Mouse (Mus musculus): ENCODE measurements around the gene Edrf1. TPM values are rescaled to one million over a fixed set of nuclear protein-coding genes. Genes with fewer than 3 reads are reported as not detected.

The Edrf1 gene
- polyA plus RNA-seq, 1 experiment from 2014 or later = 38.2 TPM

- ATAC-seq (ENCODE audit: insufficient read depth, low FRiP score, low TSS enrichment) (no peak), DNase-seq (ENCODE audit: low spot score) (no peak)
- Histone ChIP-seq H3K4me2 (ENCODE audit: low read depth) (no peak overlapping the region), H3K27me3 (ENCODE audit: control insufficient read depth, insufficient read depth, low read length) (no peaks in the 10 kb centered on the region), H3K4me3 (ENCODE audit: low read depth, low read length) (no peak overlapping the region), H3K27ac (ENCODE audit: low read depth, low read length) (no peak overlapping the region), H3K36me3 (ENCODE audit: control insufficient read depth, insufficient read depth, low read length) (no peaks in the 10 kb centered on the region), H3K9ac (ENCODE audit: low read length) (no peak overlapping the region), H3K4me1 (ENCODE audit: control insufficient read depth, insufficient read depth, low read length) (no peaks in the 10 kb centered on the region), H3K9me3 (ENCODE audit: control insufficient read depth, low read length) (no peaks in the 10 kb centered on the region)
- WGBS = 85% methylated on average over 4 of the region's 4 CpGs
Measured at GRCm38 (mm10) chr7:133699885-133700284, 62.5 kb downstream of the Edrf1 start.

GRCm38 (mm10) chr7:133701366-133701765 is 64.0 kb downstream of the Edrf1 start:
- no peak overlapping the region for H3K27ac ChIP-seq (ENCODE audit: low read depth, low read length)
- H3K4me3 ChIP-seq (ENCODE audit: low read depth, low read length) = no peak overlapping the region
- 95% methylated on average over 7 of the region's 7 CpGs for WGBS
- no peaks in the 10 kb centered on the region for H3K36me3 ChIP-seq (ENCODE audit: control insufficient read depth, insufficient read depth, low read length)
- H3K9ac ChIP-seq (ENCODE audit: low read length) = no peak overlapping the region
- H3K27me3 ChIP-seq (ENCODE audit: control insufficient read depth, insufficient read depth, low read length) = no peaks in the 10 kb centered on the region
- no peaks in the 10 kb centered on the region for H3K9me3 ChIP-seq (ENCODE audit: control insufficient read depth, low read length)
- H3K4me2 ChIP-seq (ENCODE audit: low read depth) = no peak overlapping the region
- no peaks in the 10 kb centered on the region for H3K4me1 ChIP-seq (ENCODE audit: control insufficient read depth, insufficient read depth, low read length)
- ATAC-seq (ENCODE audit: insufficient read depth, low FRiP score, low TSS enrichment) = no peak
- no peak for DNase-seq (ENCODE audit: low spot score)

- Histone ChIP-seq H3K36me3 (ENCODE audit: control insufficient read depth, insufficient read depth, low read length) (no peaks in the 10 kb centered on the region), H3K27me3 (ENCODE audit: control insufficient read depth, insufficient read depth, low read length) (no peaks in the 10 kb centered on the region), H3K27ac (ENCODE audit: low read depth, low read length) (no peak overlapping the region), H3K4me2 (ENCODE audit: low read depth) (no peak overlapping the region), H3K9me3 (ENCODE audit: control insufficient read depth, low read length) (no peaks in the 10 kb centered on the region), H3K9ac (ENCODE audit: low read length) (no peak overlapping the region), H3K4me3 (ENCODE audit: low read depth, low read length) (no peak overlapping the region), H3K4me1 (ENCODE audit: control insufficient read depth, insufficient read depth, low read length) (no peaks in the 10 kb centered on the region)
- DNase-seq (ENCODE audit: low spot score) (no peak), ATAC-seq (ENCODE audit: insufficient read depth, low FRiP score, low TSS enrichment) (no peak)
- WGBS = 94% methylated on average over 10 of the region's 10 CpGs
Measured at GRCm38 (mm10) chr7:133702333-133702732, 65.0 kb downstream of the Edrf1 start.

- no peaks in the 10 kb centered on the region for H3K4me1 ChIP-seq (ENCODE audit: control insufficient read depth, insufficient read depth, low read length)
- ATAC-seq (ENCODE audit: insufficient read depth, low FRiP score, low TSS enrichment) (no peak), DNase-seq (ENCODE audit: low spot score) (no peak)
- no peak overlapping the region for H3K4me3 ChIP-seq (ENCODE audit: low read depth, low read length)
- no peak overlapping the region for H3K4me2 ChIP-seq (ENCODE audit: low read depth)
- H3K36me3 ChIP-seq (ENCODE audit: control insufficient read depth, insufficient read depth, low read length) = no peaks in the 10 kb centered on the region
- no peak overlapping the region for H3K9ac ChIP-seq (ENCODE audit: low read length)
- H3K9me3 ChIP-seq (ENCODE audit: control insufficient read depth, low read length) = no peaks in the 10 kb centered on the region
- H3K27ac ChIP-seq (ENCODE audit: low read depth, low read length) = no peak overlapping the region
- WGBS = 87% methylated on average over 7 of the region's 7 CpGs
- H3K27me3 ChIP-seq (ENCODE audit: control insufficient read depth, insufficient read depth, low read length) = no peaks in the 10 kb centered on the region
Measured at GRCm38 (mm10) chr7:133703906-133704305, 66.6 kb downstream of the Edrf1 start.

GRCm38 (mm10) chr7:133707301-133707700 is 70.0 kb downstream of the Edrf1 start:
- Histone ChIP-seq H3K36me3 (ENCODE audit: control insufficient read depth, insufficient read depth, low read length) (no peaks in the 10 kb centered on the region), H3K27me3 (ENCODE audit: control insufficient read depth, insufficient read depth, low read length) (no peaks in the 10 kb centered on the region), H3K27ac (ENCODE audit: low read depth, low read length) (no peak overlapping the region), H3K4me3 (ENCODE audit: low read depth, low read length) (no peak overlapping the region), H3K9me3 (ENCODE audit: control insufficient read depth, low read length) (no peaks in the 10 kb centered on the region), H3K4me1 (ENCODE audit: control insufficient read depth, insufficient read depth, low read length) (peaks cover 7% of the 10 kb centered on the region; the same call in 1 of the 2 replicates), H3K4me2 (ENCODE audit: low read depth) (no peak overlapping the region), H3K9ac (ENCODE audit: low read length) (no peak overlapping the region)
- 88% methylated on average over 2 of the region's 2 CpGs for WGBS
- DNase-seq (ENCODE audit: low spot score) = no peak
- ATAC-seq (ENCODE audit: insufficient read depth, low FRiP score, low TSS enrichment) = no peak

- H3K36me3 ChIP-seq (ENCODE audit: control insufficient read depth, insufficient read depth, low read length) = peaks cover 15% of the 10 kb centered on the region
- H3K9ac ChIP-seq (ENCODE audit: low read length) = no peak overlapping the region
- H3K27ac ChIP-seq (ENCODE audit: low read depth, low read length) = no peak overlapping the region
- 89% methylated on average over 4 of the region's 4 CpGs for WGBS
- no peak overlapping the region for H3K4me2 ChIP-seq (ENCODE audit: low read depth)
- no peak overlapping the region for H3K4me3 ChIP-seq (ENCODE audit: low read depth, low read length)
- DNase-seq (ENCODE audit: low spot score) = no peak
- no peaks in the 10 kb centered on the region for H3K9me3 ChIP-seq (ENCODE audit: control insufficient read depth, low read length)
- no peaks in the 10 kb centered on the region for H3K27me3 ChIP-seq (ENCODE audit: control insufficient read depth, insufficient read depth, low read length)
- no peak for ATAC-seq (ENCODE audit: insufficient read depth, low FRiP score, low TSS enrichment)
- no peaks in the 10 kb centered on the region for H3K4me1 ChIP-seq (ENCODE audit: control insufficient read depth, insufficient read depth, low read length)
Measured at GRCm38 (mm10) chr7:133715387-133715786, 78.0 kb downstream of the Edrf1 start.

- Histone ChIP-seq H3K27ac (ENCODE audit: low read depth, low read length) (no peak overlapping the region), H3K9ac (ENCODE audit: low read length) (no peak overlapping the region), H3K4me1 (ENCODE audit: control insufficient read depth, insufficient read depth, low read length) (no peaks in the 10 kb centered on the region), H3K9me3 (ENCODE audit: control insufficient read depth, low read length) (no peaks in the 10 kb centered on the region), H3K36me3 (ENCODE audit: control insufficient read depth, insufficient read depth, low read length) (peaks cover 25% of the 10 kb centered on the region), H3K4me2 (ENCODE audit: low read depth) (no peak overlapping the region), H3K4me3 (ENCODE audit: low read depth, low read length) (no peak overlapping the region), H3K27me3 (ENCODE audit: control insufficient read depth, insufficient read depth, low read length) (no peaks in the 10 kb centered on the region)
- no peak for DNase-seq (ENCODE audit: low spot score)
- ATAC-seq (ENCODE audit: insufficient read depth, low FRiP score, low TSS enrichment) = no peak
- WGBS = 85% methylated on average over 1 of the region's 1 CpGs
Measured at GRCm38 (mm10) chr7:133718580-133718979, 81.2 kb downstream of the Edrf1 start.

GRCm38 (mm10) chr7:133720616-133721015 is 83.3 kb downstream of the Edrf1 start:
- Histone ChIP-seq H3K4me2 (ENCODE audit: low read depth) (no peak overlapping the region), H3K27ac (ENCODE audit: low read depth, low read length) (no peak overlapping the region), H3K4me1 (ENCODE audit: control insufficient read depth, insufficient read depth, low read length) (no peaks in the 10 kb centered on the region), H3K36me3 (ENCODE audit: control insufficient read depth, insufficient read depth, low read length) (peaks cover 25% of the 10 kb centered on the region), H3K4me3 (ENCODE audit: low read depth, low read length) (no peak overlapping the region), H3K9ac (ENCODE audit: low read length) (no peak overlapping the region), H3K9me3 (ENCODE audit: control insufficient read depth, low read length) (no peaks in the 10 kb centered on the region), H3K27me3 (ENCODE audit: control insufficient read depth, insufficient read depth, low read length) (no peaks in the 10 kb centered on the region)
- no peak for DNase-seq (ENCODE audit: low spot score)
- ATAC-seq (ENCODE audit: insufficient read depth, low FRiP score, low TSS enrichment) = no peak
- WGBS = 74% methylated on average over 11 of the region's 11 CpGs

Data from neural tube, embryonic 11.5 days (tissue).